Mouse (Mus musculus) MEL (cell line): Measurements from ENCODE around the gene Gm49387. TPM values are rescaled to one million over a fixed set of nuclear protein-coding genes. Genes with fewer than 3 reads are reported as not detected.

Experiments
- DNase-seq: peaks from one replicate; pipeline ENCODE4 v3.0.0; 2011; ENCODE audit warnings: low read depth, low spot score
- H3K27ac ChIP-seq: 2 replicates; pipeline ENCODE4 v1.5.1; 2012; ENCODE audit warnings: low read depth, mild to moderate bottlenecking, control low read depth, low read length, moderate library complexity; ENCODE audit not compliant: control insufficient read depth
- H3K27me3 ChIP-seq, 2 experiments: fragments of 150-350 bp in 1 of 2; sonication (generic) in 1 of 2; 2 replicates each; pipeline ENCODE4 v1.6.1; 2012; ENCODE audit warnings: low read length in 2 of 2, mild to moderate bottlenecking in 2 of 2, improper control_type of control experiment in 1 of 2, moderate library complexity in 1 of 2; ENCODE audit not compliant: insufficient read depth in 2 of 2, control insufficient read depth in 1 of 2
- H3K36me3 ChIP-seq, 2 experiments: 2 replicates each; pipeline ENCODE4 v1.6.1; 2012 to 2014; ENCODE audit warnings: low read length in 2 of 2, improper control_type of control experiment in 1 of 2, inconsistent platforms in 1 of 2, mild to moderate bottlenecking in 1 of 2; ENCODE audit not compliant: insufficient read depth in 2 of 2, control insufficient read depth in 1 of 2
- H3K4me1 ChIP-seq, 2 experiments: fragments of 150-350 bp in 1 of 2; sonication (generic) in 1 of 2; 2 replicates each; pipeline ENCODE4 v1.6.1; 2012; ENCODE audit warnings: low read length in 2 of 2, improper control_type of control experiment in 1 of 2, mild to moderate bottlenecking in 1 of 2; ENCODE audit not compliant: insufficient read depth in 2 of 2, control insufficient read depth in 1 of 2
- H3K4me3 ChIP-seq, 2 experiments: fragments of 150-350 bp in 1 of 2; sonication (generic) in 1 of 2; 2 replicates each; pipeline ENCODE4 v1.5.1; 2012; ENCODE audit warnings: low read depth in 2 of 2, low read length in 2 of 2, mild to moderate bottlenecking in 2 of 2, moderate library complexity in 2 of 2, control low read depth in 1 of 2, improper control_type of control experiment in 1 of 2; ENCODE audit not compliant: control insufficient read depth in 1 of 2, insufficient read depth in 1 of 2
- H3K79me2 ChIP-seq: 2 replicates; pipeline ENCODE4 v1.6.1; 2012; ENCODE audit warnings: mild to moderate bottlenecking, low read length, moderate library complexity; ENCODE audit not compliant: control insufficient read depth, poor library complexity, insufficient read depth
- H3K9ac ChIP-seq: 2 replicates; pipeline ENCODE4 v1.6.1; 2012; ENCODE audit warnings: low read depth, mild to moderate bottlenecking, control low read depth, low read length, moderate library complexity; ENCODE audit not compliant: control insufficient read depth, poor library complexity, severe bottlenecking
- H3K9me3 ChIP-seq: fragments of 150-350 bp; sonication (generic); replicated peaks from 2 replicates; pipeline ENCODE4 v1.6.1; 2012; ENCODE audit warnings: mild to moderate bottlenecking, low read length, improper control_type of control experiment, moderate library complexity; ENCODE audit not compliant: insufficient read depth
- CTCF ChIP-seq, 3 experiments: IDR thresholded peaks in 2 of 3; conservative IDR thresholded peaks in 1 of 3; 2 replicates each; pipeline ENCODE4 v1.5.1; 2011 to 2012; ENCODE audit warnings: low read length in 3 of 3, low read depth in 2 of 3, mild to moderate bottlenecking in 2 of 3, improper control_type of control experiment in 1 of 3, inconsistent platforms in 1 of 3, mixed read lengths in 1 of 3, moderate library complexity in 1 of 3; ENCODE audit not compliant: control insufficient read depth in 1 of 3, insufficient read depth in 1 of 3, poor library complexity in 1 of 3, severe bottlenecking in 1 of 3
- E2F4 ChIP-seq: IDR thresholded peaks from 2 replicates; pipeline ENCODE4 v1.6.1; 2011; ENCODE audit warnings: low read depth, low read length, improper control_type of control experiment, borderline replicate concordance
- ELF1 ChIP-seq: IDR thresholded peaks from 2 replicates; pipeline ENCODE4 v1.6.1; 2014; ENCODE audit warnings: low read depth, mild to moderate bottlenecking, inconsistent platforms, low read length, improper control_type of control experiment, moderate library complexity
- EP300 ChIP-seq, 2 experiments: IDR thresholded peaks; 2 replicates each; pipeline ENCODE4 v1.6.1; 2011; ENCODE audit warnings: improper control_type of control experiment in 2 of 2, low read length in 2 of 2, low read depth in 1 of 2, mild to moderate bottlenecking in 1 of 2
- ETS1 ChIP-seq: IDR thresholded peaks from 2 replicates; pipeline ENCODE4 v1.6.1; 2012; ENCODE audit warnings: low read depth, mild to moderate bottlenecking, inconsistent platforms, low read length, improper control_type of control experiment, moderate library complexity
- KAT2A ChIP-seq: conservative IDR thresholded peaks from 2 replicates; pipeline ENCODE4 v1.6.1; 2012; ENCODE audit warnings: low read depth, low read length, improper control_type of control experiment, inconsistent platforms
- MAFK ChIP-seq: IDR thresholded peaks from 2 replicates; pipeline ENCODE4 v1.6.1; 2011; ENCODE audit warnings: low read depth, mild to moderate bottlenecking, low read length, improper control_type of control experiment, borderline replicate concordance
- MAX ChIP-seq: IDR thresholded peaks from 2 replicates; pipeline ENCODE4 v1.6.1; 2011; ENCODE audit warnings: low read length, improper control_type of control experiment
- MAZ ChIP-seq: IDR thresholded peaks from 2 replicates; pipeline ENCODE4 v1.6.1; 2012; ENCODE audit warnings: low read depth, mild to moderate bottlenecking, inconsistent platforms, low read length, improper control_type of control experiment
- MEF2A ChIP-seq: IDR thresholded peaks from 2 replicates; pipeline ENCODE4 v1.6.1; 2014; ENCODE audit warnings: low read depth, mild to moderate bottlenecking, inconsistent platforms, low read length, improper control_type of control experiment; ENCODE audit not compliant: poor library complexity, insufficient replicate concordance, severe bottlenecking; ENCODE audit errors: extremely low read depth
- MYB ChIP-seq: IDR thresholded peaks from 2 replicates; pipeline ENCODE4 v1.6.1; 2011; ENCODE audit warnings: mild to moderate bottlenecking, low read depth, low read length, improper control_type of control experiment
- MYC ChIP-seq: IDR thresholded peaks from 2 replicates; pipeline ENCODE4 v1.6.1; 2011; ENCODE audit warnings: low read depth, mild to moderate bottlenecking, low read length, improper control_type of control experiment, moderate library complexity
- NELFE ChIP-seq: IDR thresholded peaks from 2 replicates; pipeline ENCODE4 v1.6.1; 2011; ENCODE audit warnings: low read depth, low read length, improper control_type of control experiment
- POLR2AphosphoS5 ChIP-seq: IDR thresholded peaks from 2 replicates; pipeline ENCODE4 v1.6.1; 2012; ENCODE audit warnings: low read depth, borderline replicate concordance, mild to moderate bottlenecking, inconsistent platforms, low read length, moderate library complexity, mixed read lengths
- RAD21 ChIP-seq: IDR thresholded peaks from 2 replicates; pipeline ENCODE4 v1.6.1; 2011; ENCODE audit warnings: mild to moderate bottlenecking, low read depth, low read length, improper control_type of control experiment
- TBP ChIP-seq: IDR thresholded peaks from 2 replicates; pipeline ENCODE4 v1.8.0; 2011; ENCODE audit warnings: low read depth, low read length, improper control_type of control experiment
- USF2 ChIP-seq, 2 experiments: IDR thresholded peaks; 2 replicates each; pipeline ENCODE4 v1.6.1; 2011 to 2012; ENCODE audit warnings: improper control_type of control experiment in 2 of 2, low read length in 2 of 2, borderline replicate concordance in 1 of 2, inconsistent platforms in 1 of 2, low read depth in 1 of 2, mild to moderate bottlenecking in 1 of 2; ENCODE audit not compliant: insufficient read depth in 1 of 2
- ZC3H11A ChIP-seq: IDR thresholded peaks from 2 replicates; pipeline ENCODE4 v1.6.1; 2012; ENCODE audit warnings: low read depth, mild to moderate bottlenecking, inconsistent platforms, low read length, improper control_type of control experiment
- ZKSCAN1 ChIP-seq: IDR thresholded peaks from 2 replicates; pipeline ENCODE4 v1.6.1; 2012; ENCODE audit warnings: low read depth, mild to moderate bottlenecking, inconsistent platforms, low read length, improper control_type of control experiment, moderate library complexity
- ZMIZ1 ChIP-seq: IDR thresholded peaks from 2 replicates; pipeline ENCODE4 v1.6.1; 2012; ENCODE audit warnings: low read depth, mild to moderate bottlenecking, inconsistent platforms, low read length, improper control_type of control experiment, moderate library complexity
- polyA plus RNA-seq, 2 experiments: library from polyadenylated mRNA; stranded (reverse) in 1 of 2; unstranded in 1 of 2; fragments of >175 nt in 1 of 2; fragments of >200 nt in 1 of 2; gene quantifications; 2 replicates each; pipeline versions ENCODE4 v1.2.1 to v1.2.4; 2012; ENCODE audit warnings: low replicate concordance in 2 of 2, low read depth in 1 of 2; ENCODE audit not compliant: insufficient read length in 2 of 2, insufficient read depth in 1 of 2, missing spikeins in 1 of 2
- total RNA-seq: library from RNA; depleted of rRNA; stranded (reverse); fragments of 300-350 nt; gene quantifications from 2 replicates; pipeline ENCODE4 v1.2.3, GENCODE M21; 2012

The Gm49387 gene
- total and polyA plus RNA-seq, 3 experiments, result 0.14 TPM; not detected in 2

- H3K27me3 ChIP-seq, result no peaks in the 10 kb centered on the region
- no peak for TF ChIP-seq E2F4
- no peak for TF ChIP-seq ZMIZ1
- no peak for TF ChIP-seq MAX
- no peak for TF ChIP-seq MAZ
- no peak for TF ChIP-seq USF2 (IDR thresholded peaks at IDR 0.05; ENCODE audit: borderline replicate concordance in 1 of 2, insufficient read depth in 1 of 2, low read depth in 1 of 2, low read length in 2 of 2)
- TF ChIP-seq MYC, result no peak
- TF ChIP-seq TBP, result no peak
- no peak for TF ChIP-seq MEF2A
- TF ChIP-seq MYB, result no peak
- TF ChIP-seq ZC3H11A, result no peak
- no peak for TF ChIP-seq ZKSCAN1
- no peak for TF ChIP-seq MAFK
- TF ChIP-seq RAD21, result no peak
- no peak for TF ChIP-seq CTCF (IDR thresholded peaks at IDR 0.05 in 2 of 3, conservative IDR thresholded peaks at IDR 0.05 in 1 of 3; ENCODE audit: control insufficient read depth in 1 of 3, insufficient read depth in 1 of 3, low read depth in 2 of 3, low read length in 3 of 3, poor library complexity in 1 of 3, severe bottlenecking in 1 of 3)
- TF ChIP-seq KAT2A, result no peak
- no peak for TF ChIP-seq NELFE
- TF ChIP-seq ETS1, result no peak
- TF ChIP-seq POLR2AphosphoS5, result no peak
- TF ChIP-seq ELF1, result no peak
- H3K9me3 ChIP-seq, result no peaks in the 10 kb centered on the region
- no peak overlapping the region for H3K27ac ChIP-seq
- no peaks in the 10 kb centered on the region; a peak in 1 of 4 replicates for H3K36me3 ChIP-seq
- no peak for DNase-seq
- H3K4me1 ChIP-seq, result no peaks in the 10 kb centered on the region
- H3K9ac ChIP-seq, result no peak overlapping the region
- H3K79me2 ChIP-seq, result no peaks in the 10 kb centered on the region
- no peak overlapping the region for H3K4me3 ChIP-seq
These were observed 46.0 kb downstream of the Gm49387 start for GRCm38 (mm10) chr14:31594693-31595092.

- peak; percentile 29 to 32; a peak in 1 of 4 replicates for TF ChIP-seq EP300 (IDR thresholded peaks at IDR 0.05; ENCODE audit: low read depth in 1 of 2, low read length in 2 of 2)
- no peak for TF ChIP-seq ETS1
- TF ChIP-seq, all 39 proteins: peak for 1
- Histone ChIP-seq H3K4me1 (no peaks in the 10 kb centered on the region), H3K79me2 (no peaks in the 10 kb centered on the region), H3K36me3 (no peaks in the 10 kb centered on the region; a peak in 1 of 4 replicates), H3K27me3 (no peaks in the 10 kb centered on the region), H3K27ac (peak overlapping the region; percentile 29; the same call in 1 of the 2 replicates), H3K4me3 (no peak overlapping the region), H3K9ac (no peak overlapping the region), H3K9me3 (no peaks in the 10 kb centered on the region)
- DNase-seq, result peak; percentile 70
These were observed 47.6 kb downstream of the Gm49387 start for GRCm38 (mm10) chr14:31593036-31593435.
